Mouse (Mus musculus) heart, embryonic 15.5 days (tissue): ENCODE measurements around the gene Defb22. TPM values are rescaled to one million over a fixed set of nuclear protein-coding genes. Genes with fewer than 3 reads are reported as not detected.

Experiments used
- ATAC-seq: fragments of 200-750 bp; cut with Nextera tagmentation; replicated peaks from 2 replicates; pipeline ENCODE4 v1.8.0; 2017; ENCODE audit warnings: low read depth, moderate TSS enrichment; ENCODE audit not compliant: insufficient number of reproducible peaks, insufficient read depth, low FRiP score
- H3K27ac ChIP-seq: fragments of 300-500 bp; sonication (generic); 2 replicates; pipeline ENCODE4 v1.5.1; 2015; ENCODE audit warnings: mild to moderate bottlenecking, inconsistent platforms
- H3K27me3 ChIP-seq: fragments of 300-500 bp; sonication (generic); 2 replicates; pipeline ENCODE4 v1.6.1; 2015; ENCODE audit warnings: inconsistent platforms
- H3K36me3 ChIP-seq: fragments of 300-500 bp; sonication (generic); 2 replicates; pipeline ENCODE4 v1.6.1; 2015; ENCODE audit warnings: mild to moderate bottlenecking, inconsistent platforms
- H3K4me1 ChIP-seq: fragments of 300-500 bp; sonication (generic); replicated peaks from 2 replicates; pipeline ENCODE4 v1.6.1; 2015; ENCODE audit warnings: inconsistent platforms
- H3K4me2 ChIP-seq: fragments of 300-500 bp; sonication (generic); 2 replicates; pipeline ENCODE4 v1.6.1; 2015; ENCODE audit warnings: inconsistent platforms, mild to moderate bottlenecking, moderate library complexity
- H3K4me3 ChIP-seq: fragments of 300-500 bp; sonication (generic); 2 replicates; pipeline ENCODE4 v1.5.1; 2015; ENCODE audit warnings: mild to moderate bottlenecking, inconsistent platforms
- H3K9ac ChIP-seq: fragments of 300-500 bp; sonication (generic); 2 replicates; pipeline ENCODE4 v1.6.1; 2015; ENCODE audit warnings: mild to moderate bottlenecking, inconsistent platforms
- H3K9me3 ChIP-seq: fragments of 300-500 bp; sonication (generic); replicated peaks from 2 replicates; pipeline ENCODE4 v1.6.1; 2016; ENCODE audit warnings: inconsistent platforms
- WGBS: fragments of 180-500 bp; shearing (Covaris S2); methylation state at CpG from one replicate; pipeline ENCODE4 v1.1.7; 2015; ENCODE audit warnings: mixed read lengths; 5-methylcytosine and 5-hydroxymethylcytosine counted together
- polyA plus RNA-seq: library from polyadenylated mRNA; unstranded; fragments of >200 nt; fragmentation: Nextera tagmentation; extraction: Ambion mirVana; gene quantifications from 2 replicates; pipeline ENCODE4 v1.2.1, GENCODE M21; 2015

The Defb22 gene
- polyA plus RNA-seq, 1 experiment from 2014 or later = not detected

DNA sequence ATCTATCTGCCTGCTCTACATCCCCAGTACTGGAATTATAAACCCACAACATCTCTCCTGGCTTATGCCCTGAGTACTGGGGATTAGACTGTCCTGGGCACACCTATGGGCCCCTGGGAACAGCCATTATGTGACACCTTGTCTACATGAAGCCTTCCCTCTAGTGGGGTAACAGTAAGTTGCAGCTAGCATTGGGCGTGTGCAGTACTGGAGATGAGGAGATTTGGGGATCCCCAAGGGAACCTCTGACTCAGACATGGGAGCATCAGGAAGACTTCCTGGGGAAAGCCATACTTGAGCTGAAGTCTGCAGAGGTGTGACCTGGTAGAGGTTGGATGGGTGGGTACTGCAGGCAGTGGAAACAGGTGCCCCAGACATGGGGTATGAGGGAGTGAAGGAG is 51.0 kb downstream of the Defb22 start:
- Histone ChIP-seq H3K4me3 (no peak overlapping the region), H3K9ac (no peak overlapping the region), H3K9me3 (no peaks in the 10 kb centered on the region), H3K27me3 (no peaks in the 10 kb centered on the region), H3K36me3 (no peaks in the 10 kb centered on the region), H3K27ac (no peak overlapping the region), H3K4me1 (peaks cover 25% of the 10 kb centered on the region), H3K4me2 (no peak overlapping the region)
- ATAC-seq = no peak
- 56% methylated on average over 1 of the region's 1 CpGs for WGBS

DNA sequence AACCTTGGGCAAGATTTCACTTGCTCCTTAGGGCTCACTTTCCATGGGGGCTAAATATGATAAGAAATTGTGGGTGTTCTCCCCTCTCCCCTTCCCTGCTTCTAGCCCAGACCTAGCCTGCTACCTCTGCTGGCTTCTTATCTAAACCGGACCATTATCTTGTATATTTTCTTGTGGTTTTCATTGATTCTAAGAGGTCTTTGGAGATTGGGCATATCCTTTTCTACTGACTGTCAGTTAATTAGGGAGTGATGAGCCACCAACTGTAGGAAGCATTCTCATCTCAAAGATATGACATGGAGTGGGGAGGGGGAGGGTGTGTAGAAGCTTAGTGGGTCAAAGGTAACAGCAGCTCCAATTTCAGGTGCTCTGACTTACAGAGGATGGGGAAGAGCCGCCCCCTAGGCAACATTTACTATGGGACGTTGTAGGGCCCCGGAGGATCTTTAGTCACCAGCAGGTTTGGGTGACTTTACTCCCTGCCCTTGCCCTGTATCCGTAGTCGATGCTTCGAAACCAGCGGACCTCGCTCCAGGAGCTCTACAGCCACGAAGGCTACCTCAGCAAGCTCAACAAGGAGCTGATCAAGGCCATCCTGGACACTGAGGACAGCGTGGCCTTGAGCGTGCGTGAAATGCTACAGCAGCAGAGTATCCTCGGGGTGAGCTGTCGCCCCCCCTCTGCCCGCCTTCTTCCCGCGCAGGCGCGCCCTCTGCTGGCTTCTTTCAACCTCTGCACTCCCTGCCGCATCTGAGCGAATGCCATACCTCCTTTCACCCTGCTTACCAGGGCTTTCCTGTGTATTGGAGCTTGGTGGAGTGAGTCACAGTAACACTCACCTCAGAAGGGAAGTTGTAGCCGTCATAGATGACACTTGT is 52.7 kb downstream of the Defb22 start:
- H3K4me1 ChIP-seq = peaks cover 25% of the 10 kb centered on the region
- H3K4me3 ChIP-seq = peak overlapping the region; percentile 34
- no peaks in the 10 kb centered on the region for H3K27me3 ChIP-seq
- no peaks in the 10 kb centered on the region for H3K9me3 ChIP-seq
- no peaks in the 10 kb centered on the region for H3K36me3 ChIP-seq
- H3K27ac ChIP-seq = peak overlapping the region; percentile 93
- 3% methylated on average over 22 of the region's 23 CpGs for WGBS
- H3K4me2 ChIP-seq = peak overlapping the region; percentile 70
- peak; percentile 58 for ATAC-seq
- H3K9ac ChIP-seq = peak overlapping the region; percentile 61

DNA sequence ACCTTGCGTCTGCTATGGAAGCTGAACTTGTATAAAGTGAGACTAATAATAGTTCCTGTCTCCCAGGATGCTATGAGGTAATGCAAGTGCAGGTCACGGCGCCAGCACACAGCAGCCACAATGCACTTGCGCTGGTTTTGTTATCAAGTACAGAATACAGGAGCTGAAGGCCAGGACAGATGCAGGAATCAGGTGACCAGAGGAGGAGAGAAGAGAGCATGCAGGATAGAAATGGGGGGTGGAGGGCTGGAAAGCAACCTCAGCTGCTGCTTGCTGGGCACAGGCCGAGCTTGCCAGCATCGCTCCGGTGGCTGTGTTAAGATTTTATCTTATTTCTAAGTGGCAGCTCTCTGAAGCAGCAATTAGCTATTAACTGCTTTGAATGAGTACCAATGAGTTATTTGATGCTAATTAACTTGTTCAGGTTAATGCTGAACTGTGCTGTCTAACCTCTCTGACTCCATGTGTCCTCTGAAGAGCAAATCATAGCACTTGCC is 53.5 kb downstream of the Defb22 start:
- peak; percentile 78 for ATAC-seq
- 38% methylated on average over 7 of the region's 7 CpGs for WGBS
- Histone ChIP-seq H3K4me2 (peak overlapping the region; percentile 70), H3K27me3 (no peaks in the 10 kb centered on the region), H3K9ac (no peak overlapping the region), H3K36me3 (no peaks in the 10 kb centered on the region), H3K9me3 (no peaks in the 10 kb centered on the region), H3K4me1 (peaks cover 25% of the 10 kb centered on the region), H3K27ac (peak overlapping the region; percentile 93), H3K4me3 (no peak overlapping the region)

Other genes starting within 250 kb of the Defb22 start
- gene Tbc1d20, start 196.3 kb downstream of the Defb22 start, polyA plus RNA-seq = 28.8 and 35.4 TPM in 2 replicates
- 54.3 and 79.1 TPM in 2 replicates for gene Rbck1, start 157.5 kb downstream of the Defb22 start, polyA plus RNA-seq
- 2.9 and 3.1 TPM in 2 replicates for gene Trib3, start 146.1 kb downstream of the Defb22 start, polyA plus RNA-seq
- 1.6 and 2.1 TPM in 2 replicates for gene Nrsn2, start 113.5 kb downstream of the Defb22 start, polyA plus RNA-seq
- gene Sox12, start 92.1 kb downstream of the Defb22 start, polyA plus RNA-seq = 6.5 and 7.0 TPM in 2 replicates
- 30.8 and 31.7 TPM in 2 replicates for gene Zcchc3, start 75.1 kb downstream of the Defb22 start, polyA plus RNA-seq
- 2.0 and 2.4 TPM in 2 replicates for gene 6820408C15Rik, start 74.6 kb downstream of the Defb22 start, polyA plus RNA-seq
- gene Defb23, start 25.5 kb downstream of the Defb22 start, polyA plus RNA-seq = not detected in 2 replicates
- not detected in 2 replicates for gene Defb20, start 13.1 kb downstream of the Defb22 start, polyA plus RNA-seq
- not detected in 2 replicates for gene Defb26, start 21.6 kb upstream of the Defb22 start, polyA plus RNA-seq
- gene Defb28, start 28.1 kb upstream of the Defb22 start, polyA plus RNA-seq = not detected in 2 replicates
- gene Defb29, start 50.0 kb upstream of the Defb22 start, polyA plus RNA-seq = not detected in 2 replicates
- not detected in 2 replicates for gene Gm17416, start 79.2 kb upstream of the Defb22 start, polyA plus RNA-seq
- gene Defb21, start 82.6 kb upstream of the Defb22 start, polyA plus RNA-seq = not detected in 2 replicates
- 0.57 and 0.88 TPM in 2 replicates for gene Defb19, start 90.2 kb upstream of the Defb22 start, polyA plus RNA-seq
- gene Defb45, start 109.3 kb upstream of the Defb22 start, polyA plus RNA-seq = not detected in 2 replicates
- gene Defb36, start 114.2 kb upstream of the Defb22 start, polyA plus RNA-seq = not detected in 2 replicates
- gene Defb25, start 132.9 kb upstream of the Defb22 start, polyA plus RNA-seq = 0.77 and 0.86 TPM in 2 replicates
- 12.1 and 12.7 TPM in 2 replicates for gene Rem1, start 136.8 kb upstream of the Defb22 start, polyA plus RNA-seq
- 70.6 and 86.1 TPM in 2 replicates for gene H13, start 179.3 kb upstream of the Defb22 start, polyA plus RNA-seq
- 18.9 and 20.3 TPM in 2 replicates for gene Mcts2, start 196.9 kb upstream of the Defb22 start, polyA plus RNA-seq
- gene Id1, start 246.1 kb upstream of the Defb22 start, polyA plus RNA-seq = 61.9 and 63.1 TPM in 2 replicates